Mouse (Mus musculus) forebrain, embryonic 14.5 days (tissue): ENCODE data around the gene Eif4g3. TPM values are rescaled to one million over a fixed set of nuclear protein-coding genes. Genes with fewer than 3 reads are reported as not detected.

Experiments used
- ATAC-seq: fragments of 200-750 bp; cut with Nextera tagmentation; 2 replicates; pipeline ENCODE4 v1.8.0; 2017; ENCODE audit warnings: mild to moderate bottlenecking, moderate library complexity
- DNase-seq: peaks from one replicate; pipeline ENCODE4 v3.0.0-alpha.2; 2015; ENCODE audit warnings: low spot score
- H3K27ac ChIP-seq: fragments of 300-500 bp; sonication (generic); 2 replicates; pipeline ENCODE4 v1.5.1; 2014; ENCODE audit warnings: low read depth, mild to moderate bottlenecking, control low read depth, low read length, moderate library complexity
- H3K27me3 ChIP-seq: fragments of 300-500 bp; sonication (generic); replicated peaks from 2 replicates; pipeline ENCODE4 v1.6.1; 2014; ENCODE audit warnings: low read length, control low read depth, mixed read lengths; ENCODE audit not compliant: control insufficient read depth, insufficient read depth
- H3K36me3 ChIP-seq: fragments of 300-500 bp; sonication (generic); 2 replicates; pipeline ENCODE4 v1.6.1; 2014; ENCODE audit warnings: low read length, control low read depth; ENCODE audit not compliant: control insufficient read depth, insufficient read depth
- H3K4me1 ChIP-seq: fragments of 300-500 bp; sonication (generic); 2 replicates; pipeline ENCODE4 v1.6.1; 2014; ENCODE audit warnings: antibody characterized with exemption, low read length, control low read depth; ENCODE audit not compliant: control insufficient read depth, insufficient read depth
- H3K4me2 ChIP-seq: fragments of 300-500 bp; sonication (generic); 2 replicates; pipeline ENCODE4 v1.6.1; 2014; ENCODE audit warnings: mild to moderate bottlenecking, control low read depth, low read length
- H3K4me3 ChIP-seq: fragments of 300-500 bp; sonication (generic); 2 replicates; pipeline ENCODE4 v1.5.1; 2014; ENCODE audit warnings: low read depth, low read length, control low read depth
- H3K9ac ChIP-seq: fragments of 300-500 bp; sonication (generic); 2 replicates; pipeline ENCODE4 v1.6.1; 2014; ENCODE audit warnings: mild to moderate bottlenecking, low read length, control low read depth, moderate library complexity
- H3K9me3 ChIP-seq: fragments of 300-500 bp; sonication (generic); replicated peaks from 2 replicates; pipeline ENCODE4 v1.6.1; 2016; ENCODE audit warnings: low read length, control low read depth, mixed read lengths; ENCODE audit not compliant: control insufficient read depth
- WGBS: fragments of 180-500 bp; shearing (Covaris S2); extraction: QIAGEN DNeasy Blood & Tissue Kit; methylation state at CpG from one replicate; pipeline ENCODE4 v1.1.7; 2014; 5-methylcytosine and 5-hydroxymethylcytosine counted together
- polyA plus RNA-seq: library from polyadenylated mRNA; unstranded; fragments of >200 nt; fragmentation: Nextera tagmentation; extraction: Ambion mirVana; gene quantifications from 2 replicates; pipeline ENCODE4 v1.2.1, GENCODE M21; 2014

Gene Eif4g3
- polyA plus RNA-seq, 1 experiment from 2014 or later = 31.6 TPM

DNA sequence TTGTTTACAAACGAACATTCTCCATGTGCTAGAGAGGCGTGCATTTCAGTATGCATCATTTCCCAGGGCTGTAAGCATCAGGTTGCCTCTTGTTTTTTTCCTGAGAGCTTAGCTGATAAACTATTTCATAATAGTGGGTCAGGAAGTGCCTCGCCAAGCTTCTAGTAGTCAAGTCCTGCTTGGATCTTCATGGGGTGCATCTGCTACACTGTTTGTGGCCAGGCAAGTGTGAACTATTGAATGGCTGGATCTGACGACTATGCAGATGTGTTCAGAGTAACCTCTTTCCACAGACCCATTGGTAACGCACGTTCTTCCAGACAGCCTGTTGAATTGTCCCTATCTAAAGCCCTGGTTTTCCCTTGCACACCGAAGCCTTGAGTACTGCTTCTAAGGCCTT is 135.0 kb downstream of the Eif4g3 start:
- Histone ChIP-seq H3K4me1 (no peaks in the 10 kb centered on the region), H3K36me3 (peaks cover 55% of the 10 kb centered on the region), H3K4me3 (no peak overlapping the region), H3K4me2 (no peak overlapping the region), H3K9me3 (no peaks in the 10 kb centered on the region), H3K27me3 (no peaks in the 10 kb centered on the region), H3K9ac (no peak overlapping the region), H3K27ac (no peak overlapping the region)
- ATAC-seq (no peak), DNase-seq (no peak)
- 87% methylated on average over 7 of the region's 7 CpGs for WGBS

GRCm38 (mm10) chr4:138130149-138130548 is 137.3 kb downstream of the Eif4g3 start:
- Histone ChIP-seq H3K4me3 (no peak overlapping the region), H3K27ac (no peak overlapping the region), H3K9me3 (no peaks in the 10 kb centered on the region), H3K4me1 (no peaks in the 10 kb centered on the region), H3K27me3 (no peaks in the 10 kb centered on the region), H3K4me2 (no peak overlapping the region), H3K9ac (no peak overlapping the region), H3K36me3 (peaks cover 49% of the 10 kb centered on the region)
- ATAC-seq = no peak
- WGBS = 72% methylated on average over 2 of the region's 2 CpGs
- no peak for DNase-seq

GRCm38 (mm10) chr4:138131226-138131625 is 138.4 kb downstream of the Eif4g3 start:
- H3K27ac ChIP-seq = no peak overlapping the region
- no peak overlapping the region for H3K4me3 ChIP-seq
- DNase-seq = no peak
- H3K9ac ChIP-seq = no peak overlapping the region
- WGBS = 78% methylated on average over 9 of the region's 9 CpGs
- peaks cover 39% of the 10 kb centered on the region for H3K36me3 ChIP-seq
- ATAC-seq = no peak
- H3K9me3 ChIP-seq = no peaks in the 10 kb centered on the region
- no peaks in the 10 kb centered on the region for H3K27me3 ChIP-seq
- no peak overlapping the region for H3K4me2 ChIP-seq
- no peaks in the 10 kb centered on the region for H3K4me1 ChIP-seq

DNA sequence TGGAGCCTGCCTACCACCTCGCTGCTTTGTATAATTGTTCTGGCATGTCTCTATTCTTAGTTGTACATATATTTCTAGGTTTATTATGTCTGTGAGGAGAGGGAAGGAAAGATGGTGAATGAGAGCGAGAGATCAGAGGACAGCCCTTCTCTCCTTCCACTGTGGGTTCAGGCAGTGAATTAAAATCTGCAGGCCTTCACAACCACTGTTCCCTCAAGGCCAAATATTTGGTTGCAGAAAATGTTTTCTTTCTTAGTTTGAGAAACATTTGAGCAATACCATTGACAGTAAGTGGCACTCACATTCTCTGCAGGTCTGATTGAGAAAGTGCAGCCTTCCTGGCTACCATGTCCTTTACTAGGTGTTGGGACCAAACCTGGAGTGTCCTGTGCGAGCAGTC is 138.9 kb downstream of the Eif4g3 start:
- H3K9ac ChIP-seq = no peak overlapping the region
- H3K27ac ChIP-seq = no peak overlapping the region
- no peak overlapping the region for H3K4me3 ChIP-seq
- no peaks in the 10 kb centered on the region for H3K4me1 ChIP-seq
- H3K36me3 ChIP-seq = peaks cover 34% of the 10 kb centered on the region
- DNase-seq (no peak), ATAC-seq (no peak)
- 81% methylated on average over 3 of the region's 3 CpGs for WGBS
- H3K27me3 ChIP-seq = no peaks in the 10 kb centered on the region
- no peaks in the 10 kb centered on the region for H3K9me3 ChIP-seq
- H3K4me2 ChIP-seq = no peak overlapping the region

GRCm38 (mm10) chr4:138133360-138133759 is 140.5 kb downstream of the Eif4g3 start:
- Histone ChIP-seq H3K4me2 (no peak overlapping the region), H3K4me3 (no peak overlapping the region), H3K27ac (no peak overlapping the region), H3K9ac (no peak overlapping the region), H3K36me3 (peaks cover 20% of the 10 kb centered on the region; the same call in 1 of the 2 replicates), H3K27me3 (no peaks in the 10 kb centered on the region), H3K4me1 (no peaks in the 10 kb centered on the region), H3K9me3 (no peaks in the 10 kb centered on the region)
- ATAC-seq = no peak
- no peak for DNase-seq
- WGBS = 92% methylated on average over 9 of the region's 9 CpGs

- Histone ChIP-seq H3K4me1 (no peaks in the 10 kb centered on the region), H3K9ac (no peak overlapping the region), H3K9me3 (no peaks in the 10 kb centered on the region), H3K27ac (no peak overlapping the region), H3K4me2 (no peak overlapping the region), H3K27me3 (no peaks in the 10 kb centered on the region), H3K4me3 (no peak overlapping the region), H3K36me3 (peaks cover 6% of the 10 kb centered on the region; the same call in 1 of the 2 replicates)
- ATAC-seq = no peak
- WGBS = 57% methylated on average over 4 of the region's 4 CpGs
- DNase-seq = no peak
Observed at GRCm38 (mm10) chr4:138137336-138137735, 144.5 kb downstream of the Eif4g3 start.

- no peaks in the 10 kb centered on the region for H3K4me1 ChIP-seq
- no peak overlapping the region for H3K4me2 ChIP-seq
- no peak overlapping the region for H3K4me3 ChIP-seq
- no peak overlapping the region for H3K9ac ChIP-seq
- peaks cover 6% of the 10 kb centered on the region; the same call in 1 of the 2 replicates for H3K36me3 ChIP-seq
- no peaks in the 10 kb centered on the region for H3K9me3 ChIP-seq
- DNase-seq (no peak), ATAC-seq (no peak)
- no peak overlapping the region for H3K27ac ChIP-seq
- WGBS = 87% methylated on average over 17 of the region's 17 CpGs
- H3K27me3 ChIP-seq = no peaks in the 10 kb centered on the region
Observed at GRCm38 (mm10) chr4:138137804-138138203, 145.0 kb downstream of the Eif4g3 start.

DNA sequence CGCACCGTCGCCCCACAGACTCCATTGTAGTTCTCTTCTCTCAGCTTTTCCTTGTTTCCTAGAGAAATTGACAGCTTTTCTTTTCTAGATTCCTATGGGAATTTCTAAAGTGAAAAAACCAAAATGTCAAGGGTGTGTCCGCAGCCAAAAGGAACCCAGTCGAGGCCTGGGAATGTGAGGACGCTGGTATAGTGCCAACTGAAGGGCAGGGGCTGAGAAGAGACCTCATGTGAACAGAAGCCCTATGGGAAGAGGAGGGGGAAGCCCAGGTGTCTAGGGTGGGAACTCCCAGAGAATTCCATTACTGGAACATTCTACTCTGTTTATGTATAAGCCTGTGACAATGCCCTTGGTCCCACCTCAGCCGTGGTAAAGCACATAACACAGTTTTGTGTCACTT is 145.4 kb downstream of the Eif4g3 start:
- Histone ChIP-seq H3K9me3 (no peaks in the 10 kb centered on the region), H3K36me3 (peaks cover 6% of the 10 kb centered on the region; the same call in 1 of the 2 replicates), H3K4me2 (no peak overlapping the region), H3K27me3 (no peaks in the 10 kb centered on the region), H3K4me3 (no peak overlapping the region), H3K27ac (no peak overlapping the region), H3K4me1 (no peaks in the 10 kb centered on the region), H3K9ac (no peak overlapping the region)
- 89% methylated on average over 7 of the region's 7 CpGs for WGBS
- no peak for ATAC-seq
- DNase-seq = no peak

GRCm38 (mm10) chr4:138141358-138141757 is 148.5 kb downstream of the Eif4g3 start:
- Histone ChIP-seq H3K27me3 (no peaks in the 10 kb centered on the region), H3K4me2 (no peak overlapping the region), H3K9ac (no peak overlapping the region), H3K36me3 (0 out of 2 replicates have a peak, but pooled peaks cover 8% of the 10 kb centered on the region), H3K9me3 (no peaks in the 10 kb centered on the region), H3K4me3 (no peak overlapping the region), H3K27ac (no peak overlapping the region), H3K4me1 (no peaks in the 10 kb centered on the region)
- 92% methylated on average over 7 of the region's 7 CpGs for WGBS
- no peak for ATAC-seq
- DNase-seq = no peak
